Mouse (Mus musculus) myocyte (in vitro differentiated cells): ENCODE results near the gene 4930539E08Rik.

ENCODE experiments used
- CEBPB ChIP-seq: IDR thresholded peaks from 2 replicates; pipeline ENCODE4 v1.6.1; 2011; ENCODE audit warnings: mild to moderate bottlenecking, moderate library complexity; ENCODE audit not compliant: poor library complexity, insufficient read depth, severe bottlenecking
- E2F4 ChIP-seq: IDR thresholded peaks from one replicate; pipeline ENCODE4 v1.6.1; 2011; ENCODE audit warnings: mild to moderate bottlenecking, control low read depth, moderate library complexity; ENCODE audit not compliant: insufficient read depth
- MAX ChIP-seq: IDR thresholded peaks from one replicate; pipeline ENCODE4 v1.6.1; 2011; ENCODE audit warnings: low read depth, mild to moderate bottlenecking, control low read depth
- MYOG ChIP-seq, 3 experiments: IDR thresholded peaks; one replicate each; pipeline ENCODE4 v1.6.1; 2011; ENCODE audit warnings: control low read depth in 2 of 3, low read depth in 2 of 3, mild to moderate bottlenecking in 2 of 3; ENCODE audit not compliant: insufficient read length in 2 of 3, control insufficient read depth in 1 of 3, insufficient read depth in 1 of 3
- POLR2A ChIP-seq: IDR thresholded peaks from one replicate; pipeline ENCODE4 v1.6.1; 2011; ENCODE audit warnings: low read depth, mild to moderate bottlenecking, control low read depth, moderate library complexity; ENCODE audit not compliant: insufficient read length
- REST ChIP-seq: IDR thresholded peaks from one replicate; pipeline ENCODE4 v1.6.1; 2011; ENCODE audit warnings: mild to moderate bottlenecking, control low read depth, moderate library complexity; ENCODE audit not compliant: insufficient read depth, insufficient read length
- TCF12 ChIP-seq: IDR thresholded peaks from one replicate; pipeline ENCODE4 v1.6.1; 2011; ENCODE audit warnings: mild to moderate bottlenecking, control low read depth; ENCODE audit not compliant: poor library complexity, insufficient read depth, severe bottlenecking
- TCF3 ChIP-seq: IDR thresholded peaks from one replicate; pipeline ENCODE4 v1.6.1; 2011; ENCODE audit warnings: low read depth, control low read depth; ENCODE audit not compliant: insufficient read length
- USF1 ChIP-seq: IDR thresholded peaks from one replicate; pipeline ENCODE4 v1.6.1; 2011; ENCODE audit warnings: low read depth, mild to moderate bottlenecking, control low read depth, moderate library complexity

GRCm38 (mm10) chr17:28874216-28874615 is 40.9 kb downstream of the 4930539E08Rik start:
- TF ChIP-seq POLR2A (no peak), USF1 (no peak), TCF12 (no peak), MAX (no peak), E2F4 (no peak), CEBPB (no peak), REST (no peak), TCF3 (no peak), MYOG (IDR thresholded peaks at IDR 0.05; ENCODE audit: control insufficient read depth in 1 of 3, insufficient read depth in 1 of 3, insufficient read length in 2 of 3, low read depth in 2 of 3) (no peak)
